Mouse (Mus musculus) common myeloid progenitor, adult 5-6 weeks (primary cell): ENCODE measurements around the gene Neil3. TPM values are rescaled to one million over a fixed set of nuclear protein-coding genes. Genes with fewer than 3 reads are reported as not detected.

Experiments used
- ATAC-seq: replicated peaks from 2 replicates; pipeline ENCODE4 v1.8.0; 2016; ENCODE audit warnings: low read depth, mild to moderate bottlenecking, moderate TSS enrichment, inconsistent platforms; ENCODE audit not compliant: poor library complexity, severe bottlenecking
- total RNA-seq: library from RNA; stranded (forward); fragments of 200-1000, 187-1606 nt; gene quantifications from 2 replicates; pipeline ENCODE4 v1.2.3, GENCODE M21; 2017

The Neil3 gene
- 29.2 and 35.9 TPM in 2 replicates for total RNA-seq

GRCm38 (mm10) chr8:53638495-53639171, at the start of gene Neil3:
Neil3 (minus strand) TSS chr8:53639065.
- peak; percentile 94 for ATAC-seq

GRCm38 (mm10) chr8:53680846-53681245, 42.0 kb upstream of the Neil3 start:
- ATAC-seq: peak; percentile 78

- ATAC-seq: peak; percentile 93
Measured at GRCm38 (mm10) chr8:53663946-53664345, 25.1 kb upstream of the Neil3 start.

GRCm38 (mm10) chr8:53661436-53661835, 22.6 kb upstream of the Neil3 start:
- no peak for ATAC-seq

GRCm38 (mm10) chr8:53630618-53631017, 8.2 kb downstream of the Neil3 start:
- no peak for ATAC-seq

- ATAC-seq: no peak
Measured at GRCm38 (mm10) chr8:53628864-53629415, 9.9 kb downstream of the Neil3 start.

GRCm38 (mm10) chr8:53623425-53623824, 15.4 kb downstream of the Neil3 start:
- no peak for ATAC-seq

- ATAC-seq: no peak
Measured at GRCm38 (mm10) chr8:53619196-53619595, 19.7 kb downstream of the Neil3 start.

GRCm38 (mm10) chr8:53614288-53614646, 24.6 kb downstream of the Neil3 start:
- ATAC-seq: no peak

GRCm38 (mm10) chr8:53613577-53614287, 25.1 kb downstream of the Neil3 start:
- ATAC-seq: no peak

GRCm38 (mm10) chr8:53612297-53612696, 26.6 kb downstream of the Neil3 start:
- no peak for ATAC-seq

GRCm38 (mm10) chr8:53607040-53607439, 31.8 kb downstream of the Neil3 start:
- ATAC-seq: peak; percentile 98

GRCm38 (mm10) chr8:53604906-53605305, 34.0 kb downstream of the Neil3 start:
- peak; percentile 70 for ATAC-seq

GRCm38 (mm10) chr8:53603672-53604071, 35.2 kb downstream of the Neil3 start:
- no peak for ATAC-seq

GRCm38 (mm10) chr8:53600826-53601225, 38.0 kb downstream of the Neil3 start:
- no peak for ATAC-seq

- ATAC-seq: no peak
Measured at GRCm38 (mm10) chr8:53600025-53600811, 38.6 kb downstream of the Neil3 start.

- ATAC-seq: no peak
Measured at GRCm38 (mm10) chr8:53598101-53598500, 40.8 kb downstream of the Neil3 start.

GRCm38 (mm10) chr8:53591777-53592176, 47.1 kb downstream of the Neil3 start:
- no peak for ATAC-seq

GRCm38 (mm10) chr8:53573600-53573999, 65.3 kb downstream of the Neil3 start:
- ATAC-seq: no peak

- no peak for ATAC-seq
Measured at GRCm38 (mm10) chr8:53566223-53566622, 72.6 kb downstream of the Neil3 start.
